Mouse (Mus musculus): ENCODE data around the gene Rpl22. TPM values are rescaled to one million over a fixed set of nuclear protein-coding genes. Genes with fewer than 3 reads are reported as not detected.

Gene Rpl22
- polyA plus RNA-seq, 1 experiment: 1,143 TPM

GRCm38 (mm10) chr4:152349837-152350381, 24.4 kb downstream of the Rpl22 start:
- no peak for TF ChIP-seq CTCF (IDR thresholded peaks at IDR 0.05; ENCODE audit: borderline replicate concordance, insufficient read depth, low read length)
- Histone ChIP-seq H3K4me3 (ENCODE audit: insufficient read depth, low read length) (no peak overlapping the region), H3K4me1 (ENCODE audit: control insufficient read depth, insufficient read depth, low read length) (no peaks in the 10 kb centered on the region; the same call in none of the 2 replicates), H3K27ac (ENCODE audit: insufficient read depth, low read length) (no peak overlapping the region)

- no peaks in the 10 kb centered on the region; the same call in 1 of the 2 replicates for H3K4me1 ChIP-seq (ENCODE audit: control insufficient read depth, insufficient read depth, low read length)
- no peak for TF ChIP-seq CTCF (IDR thresholded peaks at IDR 0.05; ENCODE audit: borderline replicate concordance, insufficient read depth, low read length)
- no peak for TF ChIP-seq POLR2A (IDR thresholded peaks at IDR 0.05; ENCODE audit: low read depth, low read length)
- no peak overlapping the region for H3K4me3 ChIP-seq (ENCODE audit: insufficient read depth, low read length)
- H3K27ac ChIP-seq (ENCODE audit: insufficient read depth, low read length): no peak overlapping the region
These were observed 25.3 kb downstream of the Rpl22 start for GRCm38 (mm10) chr4:152350722-152351421.

- Histone ChIP-seq H3K4me1 (ENCODE audit: control insufficient read depth, insufficient read depth, low read length) (no peaks in the 10 kb centered on the region; the same call in 1 of the 2 replicates), H3K4me3 (ENCODE audit: insufficient read depth, low read length) (no peak overlapping the region), H3K27ac (ENCODE audit: insufficient read depth, low read length) (no peak overlapping the region)
- no peak for TF ChIP-seq CTCF (IDR thresholded peaks at IDR 0.05; ENCODE audit: borderline replicate concordance, insufficient read depth, low read length)
- no peak for TF ChIP-seq POLR2A (IDR thresholded peaks at IDR 0.05; ENCODE audit: low read depth, low read length)
These were observed 26.1 kb downstream of the Rpl22 start for GRCm38 (mm10) chr4:152351422-152352305.

GRCm38 (mm10) chr4:152353886-152354637, 28.5 kb downstream of the Rpl22 start:
- no peak overlapping the region for H3K27ac ChIP-seq (ENCODE audit: insufficient read depth, low read length)
- TF ChIP-seq POLR2A (IDR thresholded peaks at IDR 0.05; ENCODE audit: low read depth, low read length): no peak
- H3K4me1 ChIP-seq (ENCODE audit: control insufficient read depth, insufficient read depth, low read length): no peaks in the 10 kb centered on the region; the same call in 1 of the 2 replicates
- no peak overlapping the region for H3K4me3 ChIP-seq (ENCODE audit: insufficient read depth, low read length)

- Histone ChIP-seq H3K4me3 (ENCODE audit: insufficient read depth, low read length) (no peak overlapping the region), H3K27ac (ENCODE audit: insufficient read depth, low read length) (no peak overlapping the region), H3K4me1 (ENCODE audit: control insufficient read depth, insufficient read depth, low read length) (no peaks in the 10 kb centered on the region; the same call in 1 of the 2 replicates)
- no peak for TF ChIP-seq CTCF (IDR thresholded peaks at IDR 0.05; ENCODE audit: borderline replicate concordance, insufficient read depth, low read length)
- no peak for TF ChIP-seq POLR2A (IDR thresholded peaks at IDR 0.05; ENCODE audit: low read depth, low read length)
These were observed 30.1 kb downstream of the Rpl22 start for GRCm38 (mm10) chr4:152355672-152356071.

GRCm38 (mm10) chr4:152359700-152360099, 34.2 kb downstream of the Rpl22 start:
- H3K27ac ChIP-seq (ENCODE audit: insufficient read depth, low read length): no peak overlapping the region
- no peak overlapping the region for H3K4me3 ChIP-seq (ENCODE audit: insufficient read depth, low read length)
- peaks cover 5% of the 10 kb centered on the region for H3K4me1 ChIP-seq (ENCODE audit: control insufficient read depth, insufficient read depth, low read length)
- TF ChIP-seq CTCF (IDR thresholded peaks at IDR 0.05; ENCODE audit: borderline replicate concordance, insufficient read depth, low read length) (no peak), POLR2A (IDR thresholded peaks at IDR 0.05; ENCODE audit: low read depth, low read length) (no peak)

GRCm38 (mm10) chr4:152360855-152361254, 35.3 kb downstream of the Rpl22 start:
- H3K27ac ChIP-seq (ENCODE audit: insufficient read depth, low read length): no peak overlapping the region
- TF ChIP-seq POLR2A (IDR thresholded peaks at IDR 0.05; ENCODE audit: low read depth, low read length): no peak
- no peak for TF ChIP-seq CTCF (IDR thresholded peaks at IDR 0.05; ENCODE audit: borderline replicate concordance, insufficient read depth, low read length)
- H3K4me3 ChIP-seq (ENCODE audit: insufficient read depth, low read length): no peak overlapping the region

GRCm38 (mm10) chr4:152362180-152362579, 36.6 kb downstream of the Rpl22 start:
- H3K4me1 ChIP-seq (ENCODE audit: control insufficient read depth, insufficient read depth, low read length): peaks cover 5% of the 10 kb centered on the region
- no peak overlapping the region for H3K4me3 ChIP-seq (ENCODE audit: insufficient read depth, low read length)
- no peak for TF ChIP-seq POLR2A (IDR thresholded peaks at IDR 0.05; ENCODE audit: low read depth, low read length)
- no peak for TF ChIP-seq CTCF (IDR thresholded peaks at IDR 0.05; ENCODE audit: borderline replicate concordance, insufficient read depth, low read length)
- H3K27ac ChIP-seq (ENCODE audit: insufficient read depth, low read length): no peak overlapping the region

More at GRCm38 (mm10) chr4:152360855-152361254, 35.3 kb downstream of the Rpl22 start:
- peaks cover 5% of the 10 kb centered on the region for H3K4me1 ChIP-seq (ENCODE audit: control insufficient read depth, insufficient read depth, low read length)

- H3K27ac ChIP-seq (ENCODE audit: insufficient read depth, low read length): no peak overlapping the region
- no peak for TF ChIP-seq CTCF (IDR thresholded peaks at IDR 0.05; ENCODE audit: borderline replicate concordance, insufficient read depth, low read length)
- no peak for TF ChIP-seq POLR2A (IDR thresholded peaks at IDR 0.05; ENCODE audit: low read depth, low read length)
- H3K4me3 ChIP-seq (ENCODE audit: insufficient read depth, low read length): no peak overlapping the region
- peaks cover 5% of the 10 kb centered on the region for H3K4me1 ChIP-seq (ENCODE audit: control insufficient read depth, insufficient read depth, low read length)
These were observed 39.7 kb downstream of the Rpl22 start for GRCm38 (mm10) chr4:152365228-152365627.
